Mouse (Mus musculus) lung, embryonic 16.5 days (tissue): ENCODE measurements at regions not wholly inside any gene's neighbourhood (a gene's known extent, or its start where the extent isn't known, plus 50 kb on each side); places are given as distances from the start of the nearest gene placed in this dataset.

ENCODE experiments used
- ATAC-seq: fragments of 200-750 bp; cut with Nextera tagmentation; 2 replicates; pipeline ENCODE4 v1.8.0; 2017; ENCODE audit warnings: low read depth, mild to moderate bottlenecking, moderate library complexity
- H3K27ac ChIP-seq: fragments of 300-500 bp; sonication (generic); 2 replicates; pipeline ENCODE4 v1.5.1; 2014; ENCODE audit warnings: mild to moderate bottlenecking, control low read depth, low read length
- H3K27me3 ChIP-seq: fragments of 300-500 bp; sonication (generic); 2 replicates; pipeline ENCODE4 v1.6.1; 2014; ENCODE audit warnings: low read depth, low read length, mixed read lengths; ENCODE audit not compliant: control insufficient read depth, insufficient read depth
- H3K36me3 ChIP-seq: fragments of 300-500 bp; sonication (generic); 2 replicates; pipeline ENCODE4 v1.6.1; 2014; ENCODE audit warnings: low read length; ENCODE audit not compliant: control insufficient read depth, insufficient read depth
- H3K4me1 ChIP-seq: fragments of 300-500 bp; sonication (generic); replicated peaks from 2 replicates; pipeline ENCODE4 v1.6.1; 2014; ENCODE audit warnings: low read length, mixed read lengths; ENCODE audit not compliant: control insufficient read depth, insufficient read depth
- H3K4me2 ChIP-seq: fragments of 300-500 bp; sonication (generic); 2 replicates; pipeline ENCODE4 v1.6.1; 2014; ENCODE audit warnings: low read depth, low read length, control low read depth
- H3K4me3 ChIP-seq: fragments of 300-500 bp; sonication (generic); 2 replicates; pipeline ENCODE4 v1.5.1; 2014; ENCODE audit warnings: mild to moderate bottlenecking, low read length, control low read depth
- H3K9ac ChIP-seq: fragments of 300-500 bp; sonication (generic); 2 replicates; pipeline ENCODE4 v1.6.1; 2014; ENCODE audit warnings: low read length, control low read depth
- H3K9me3 ChIP-seq: fragments of 300-500 bp; sonication (generic); 2 replicates; pipeline ENCODE4 v1.6.1; 2016; ENCODE audit warnings: low read length; ENCODE audit not compliant: control insufficient read depth
- WGBS: fragments of 180-500 bp; shearing (Covaris S2); extraction: QIAGEN DNeasy Blood & Tissue Kit; methylation state at CpG from one replicate; pipeline ENCODE4 v1.1.7; 2014; 5-methylcytosine and 5-hydroxymethylcytosine counted together

DNA sequence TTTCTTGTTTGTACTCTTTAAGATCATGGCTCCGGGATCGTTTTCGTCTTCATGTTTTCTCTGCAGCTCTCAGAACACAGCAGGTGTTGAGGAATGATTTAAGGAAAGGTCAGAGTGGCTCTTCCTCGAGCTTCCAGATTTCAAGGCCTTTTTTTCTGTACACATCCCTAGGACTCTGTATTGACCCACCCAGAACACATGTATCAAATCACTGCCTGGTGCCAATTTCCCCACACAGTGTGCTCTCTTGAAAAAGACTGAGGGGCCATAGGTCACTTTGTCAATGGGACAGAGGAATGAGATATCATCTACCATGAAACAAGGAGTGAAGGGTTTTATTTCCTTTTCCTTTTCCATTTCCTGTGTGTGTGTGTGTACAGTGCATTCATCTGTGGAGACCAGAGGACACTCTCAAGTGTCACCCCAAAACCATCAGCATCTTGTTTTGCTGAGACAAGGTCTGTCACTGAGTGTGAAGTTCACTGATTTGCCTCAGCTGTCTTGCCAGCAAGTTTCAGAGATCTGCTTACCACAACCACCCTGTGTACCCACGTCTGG is 157.4 kb upstream of the Cxcr4 start:
- no peaks in the 10 kb centered on the region for H3K9me3 ChIP-seq
- 66% methylated on average over 5 of the region's 5 CpGs for WGBS
- no peak overlapping the region for H3K4me3 ChIP-seq
- no peak for ATAC-seq
- no peaks in the 10 kb centered on the region for H3K36me3 ChIP-seq
- H3K9ac ChIP-seq = no peak overlapping the region
- no peak overlapping the region for H3K4me2 ChIP-seq
- H3K4me1 ChIP-seq = no peaks in the 10 kb centered on the region
- H3K27me3 ChIP-seq = no peaks in the 10 kb centered on the region
- H3K27ac ChIP-seq = no peak overlapping the region

DNA sequence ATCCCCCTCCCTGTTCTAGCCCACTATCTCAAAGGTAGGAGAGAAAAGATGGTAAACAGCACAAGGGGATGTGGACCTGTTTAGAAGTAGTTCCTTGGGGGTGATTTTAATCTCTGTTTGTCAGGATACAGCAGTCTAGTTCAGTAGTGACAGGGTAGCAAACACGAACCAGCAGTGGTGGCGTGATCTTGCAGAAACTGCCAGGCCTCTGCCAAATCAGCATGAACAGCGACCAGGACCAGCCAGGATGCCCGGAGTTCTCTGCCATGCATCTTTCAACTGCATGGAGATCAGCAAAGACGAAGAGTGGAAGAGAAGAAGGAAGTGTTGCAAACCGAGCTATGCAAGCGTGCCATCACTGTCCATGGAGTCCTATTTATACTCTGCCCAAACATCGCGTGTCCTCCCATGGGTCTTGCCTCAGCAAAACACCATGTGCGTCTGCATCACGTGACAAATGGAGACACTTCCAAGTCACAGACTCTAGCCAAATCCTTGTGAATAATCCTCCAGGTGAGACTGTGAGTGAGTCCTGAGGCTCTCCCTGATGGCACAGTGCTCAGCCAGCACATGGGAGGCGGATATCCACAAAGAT is 155.2 kb upstream of the Cxcr4 start:
- H3K4me2 ChIP-seq = no peak overlapping the region
- no peaks in the 10 kb centered on the region for H3K9me3 ChIP-seq
- no peak overlapping the region for H3K4me3 ChIP-seq
- ATAC-seq = no peak
- H3K9ac ChIP-seq = no peak overlapping the region
- WGBS = 87% methylated on average over 12 of the region's 12 CpGs
- H3K27me3 ChIP-seq = no peaks in the 10 kb centered on the region
- H3K27ac ChIP-seq = no peak overlapping the region
- H3K4me1 ChIP-seq = no peaks in the 10 kb centered on the region
- no peaks in the 10 kb centered on the region for H3K36me3 ChIP-seq

DNA sequence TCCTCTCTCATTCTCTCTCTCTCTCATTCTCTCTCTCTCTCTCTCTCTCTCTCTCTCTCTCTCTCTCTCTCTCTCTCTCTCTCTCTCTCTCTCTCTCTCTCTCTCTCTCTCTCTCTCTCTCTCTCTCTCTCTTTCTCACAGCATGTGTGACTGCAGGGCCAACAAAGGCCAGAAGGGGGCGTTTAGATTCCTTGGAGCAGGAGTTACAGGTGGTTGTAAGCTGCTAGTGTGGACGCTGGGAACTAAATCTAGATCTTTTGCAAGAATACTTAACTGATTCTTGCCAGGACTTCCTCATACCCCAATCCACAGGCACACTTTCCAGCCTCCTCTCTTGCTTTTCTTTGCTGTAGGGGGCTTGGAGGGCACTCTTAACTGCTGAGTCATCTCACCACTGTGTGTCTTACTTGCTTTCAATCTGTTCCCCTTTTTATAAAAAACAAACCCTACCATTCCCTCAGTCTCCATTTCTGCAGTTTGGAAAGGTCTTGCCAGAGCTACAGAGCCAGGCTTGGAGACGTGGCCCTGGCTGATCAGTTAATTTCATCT is 154.4 kb upstream of the Cxcr4 start:
- Histone ChIP-seq H3K9ac (no peak overlapping the region), H3K36me3 (no peaks in the 10 kb centered on the region), H3K27ac (no peak overlapping the region), H3K9me3 (no peaks in the 10 kb centered on the region), H3K27me3 (no peaks in the 10 kb centered on the region), H3K4me3 (no peak overlapping the region), H3K4me1 (no peaks in the 10 kb centered on the region), H3K4me2 (no peak overlapping the region)
- ATAC-seq = no peak
- 68% methylated on average over 3 of the region's 3 CpGs for WGBS

DNA sequence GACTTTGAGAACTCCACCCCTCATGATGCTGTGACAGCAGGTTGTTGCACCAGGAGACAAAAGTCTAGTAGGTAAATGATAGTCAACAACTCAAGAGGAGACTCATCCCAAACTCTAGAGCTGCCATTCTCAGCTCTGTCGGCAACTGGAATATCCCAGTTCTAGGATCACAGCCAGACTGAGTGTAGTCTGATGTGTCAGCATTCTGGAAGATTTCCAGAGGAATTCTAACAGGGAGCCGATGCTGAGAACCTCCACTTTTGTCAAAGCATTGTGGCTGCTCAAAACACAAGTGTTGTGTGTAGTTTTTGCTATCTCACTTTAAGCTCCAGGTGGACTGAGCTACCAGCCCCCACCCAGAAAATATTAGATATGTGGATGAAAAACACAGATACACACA is 148.5 kb upstream of the Cxcr4 start:
- H3K27ac ChIP-seq = no peak overlapping the region
- 38% methylated on average over 2 of the region's 2 CpGs for WGBS
- H3K9ac ChIP-seq = no peak overlapping the region

DNA sequence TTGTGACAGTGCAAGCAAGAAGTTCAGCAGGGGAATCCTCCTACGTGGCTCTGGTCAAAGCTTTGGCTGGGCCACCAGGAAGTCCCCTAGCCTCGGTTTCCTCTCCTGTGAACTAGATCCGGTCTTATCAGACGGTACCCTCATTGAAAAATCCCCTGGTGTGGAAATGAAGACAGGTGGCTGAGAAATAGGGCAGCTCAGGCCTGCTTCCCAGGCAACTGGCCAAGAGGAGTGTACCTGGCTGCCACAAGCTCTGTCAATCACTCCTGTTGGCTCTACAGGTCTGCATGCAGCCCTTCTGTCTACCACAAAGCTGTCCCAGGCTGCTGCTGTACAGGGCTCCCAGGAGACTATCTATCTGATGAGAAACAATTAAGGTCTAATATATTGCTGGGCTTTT is 146.1 kb upstream of the Cxcr4 start:
- Histone ChIP-seq H3K4me3 (no peak overlapping the region), H3K27ac (no peak overlapping the region), H3K4me2 (no peak overlapping the region), H3K9me3 (no peaks in the 10 kb centered on the region), H3K4me1 (no peaks in the 10 kb centered on the region), H3K27me3 (no peaks in the 10 kb centered on the region), H3K36me3 (no peaks in the 10 kb centered on the region), H3K9ac (no peak overlapping the region)
- ATAC-seq = no peak
- 72% methylated on average over 4 of the region's 4 CpGs for WGBS

More for the DNA sequence above, 148.5 kb upstream of the Cxcr4 start:
- Histone ChIP-seq H3K9me3 (no peaks in the 10 kb centered on the region), H3K36me3 (no peaks in the 10 kb centered on the region), H3K4me1 (no peaks in the 10 kb centered on the region), H3K27me3 (no peaks in the 10 kb centered on the region), H3K4me3 (no peak overlapping the region), H3K4me2 (no peak overlapping the region)
- ATAC-seq = peak; percentile 76

DNA sequence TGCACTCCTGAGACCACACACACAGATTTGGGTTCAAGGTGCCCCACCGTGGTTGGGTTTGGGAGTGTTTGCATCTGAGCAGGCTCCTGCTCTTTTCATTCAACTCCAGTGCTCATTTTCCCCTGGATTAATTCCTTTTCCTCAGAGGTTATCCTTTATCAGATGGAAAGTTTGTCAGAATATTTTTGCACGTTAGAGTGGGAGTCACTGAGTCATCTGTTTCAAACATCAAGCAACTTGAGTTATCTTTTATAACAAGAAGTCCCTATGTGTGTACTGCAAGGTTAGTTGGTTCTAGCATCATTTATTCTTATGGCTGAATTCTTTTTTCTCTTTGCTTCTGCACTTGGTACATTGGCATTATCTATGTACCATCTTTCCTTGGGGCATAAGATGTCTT is 142.8 kb upstream of the Cxcr4 start:
- Histone ChIP-seq H3K9me3 (no peaks in the 10 kb centered on the region), H3K36me3 (no peaks in the 10 kb centered on the region), H3K4me3 (no peak overlapping the region), H3K4me2 (no peak overlapping the region), H3K27ac (no peak overlapping the region), H3K4me1 (no peaks in the 10 kb centered on the region), H3K9ac (no peak overlapping the region), H3K27me3 (no peaks in the 10 kb centered on the region)
- WGBS = 63% methylated on average over 2 of the region's 2 CpGs
- no peak for ATAC-seq

DNA sequence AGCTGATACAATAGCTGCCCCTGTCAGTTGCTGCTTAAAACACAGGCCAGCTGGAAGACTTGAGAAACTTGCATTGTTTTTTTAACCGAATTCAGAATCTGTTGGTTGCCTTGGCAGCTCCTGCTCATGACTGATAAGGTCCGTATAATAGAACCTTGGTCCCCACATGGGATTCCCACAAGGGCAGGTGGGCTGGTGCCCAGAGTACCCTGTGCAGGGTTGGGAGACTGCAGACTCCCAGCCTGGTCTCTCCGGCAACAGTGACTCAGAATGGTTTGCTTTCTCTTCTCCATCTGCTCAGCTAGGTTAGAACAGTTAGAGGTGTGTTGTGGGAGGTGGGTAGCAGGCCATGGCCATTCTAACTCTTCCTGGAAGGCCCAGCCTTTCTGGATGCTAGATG is 139.4 kb upstream of the Cxcr4 start:
- Histone ChIP-seq H3K27me3 (no peaks in the 10 kb centered on the region), H3K9ac (no peak overlapping the region), H3K4me1 (no peaks in the 10 kb centered on the region), H3K36me3 (no peaks in the 10 kb centered on the region), H3K9me3 (no peaks in the 10 kb centered on the region), H3K27ac (no peak overlapping the region), H3K4me2 (no peak overlapping the region), H3K4me3 (no peak overlapping the region)
- WGBS = 51% methylated on average over 3 of the region's 3 CpGs
- ATAC-seq = no peak

DNA sequence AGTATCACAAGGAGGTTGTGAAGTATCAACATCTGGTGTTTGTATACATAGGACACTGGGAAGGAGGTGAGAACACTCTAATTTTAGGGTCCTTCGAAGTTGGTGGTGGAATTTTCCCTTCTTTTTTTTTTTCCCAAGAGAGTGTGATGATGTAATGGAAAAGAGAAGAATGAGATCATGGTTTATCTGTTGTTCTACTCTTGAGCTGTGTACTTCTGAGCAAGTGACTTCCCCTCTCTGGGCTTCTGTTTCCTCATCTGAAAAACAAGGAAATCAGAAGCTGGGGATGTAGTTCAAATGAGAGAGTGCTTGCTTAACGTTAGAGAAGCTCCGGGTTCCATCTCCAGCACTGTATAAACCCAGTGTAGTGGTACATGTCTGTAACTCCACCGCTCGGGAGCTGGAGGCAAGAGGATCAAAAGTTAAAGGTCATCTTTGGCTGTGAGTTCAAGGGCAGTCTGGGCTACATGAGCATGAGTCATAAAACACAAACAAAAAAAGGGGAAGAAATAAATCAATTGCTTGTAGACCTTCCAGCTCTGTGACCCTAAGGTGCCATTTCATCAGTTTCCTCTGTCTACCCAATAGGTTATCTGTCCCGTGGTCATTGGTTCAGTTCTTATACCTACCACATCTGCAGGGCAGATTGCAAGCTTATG is 132.5 kb upstream of the Cxcr4 start:
- H3K9me3 ChIP-seq = no peaks in the 10 kb centered on the region
- peaks cover 4% of the 10 kb centered on the region for H3K4me1 ChIP-seq
- 66% methylated on average over 6 of the region's 6 CpGs for WGBS
- no peak overlapping the region for H3K27ac ChIP-seq
- H3K4me3 ChIP-seq = no peak overlapping the region
- no peaks in the 10 kb centered on the region for H3K27me3 ChIP-seq
- H3K36me3 ChIP-seq = no peaks in the 10 kb centered on the region
- H3K4me2 ChIP-seq = no peak overlapping the region
- ATAC-seq = no peak
- H3K9ac ChIP-seq = no peak overlapping the region

DNA sequence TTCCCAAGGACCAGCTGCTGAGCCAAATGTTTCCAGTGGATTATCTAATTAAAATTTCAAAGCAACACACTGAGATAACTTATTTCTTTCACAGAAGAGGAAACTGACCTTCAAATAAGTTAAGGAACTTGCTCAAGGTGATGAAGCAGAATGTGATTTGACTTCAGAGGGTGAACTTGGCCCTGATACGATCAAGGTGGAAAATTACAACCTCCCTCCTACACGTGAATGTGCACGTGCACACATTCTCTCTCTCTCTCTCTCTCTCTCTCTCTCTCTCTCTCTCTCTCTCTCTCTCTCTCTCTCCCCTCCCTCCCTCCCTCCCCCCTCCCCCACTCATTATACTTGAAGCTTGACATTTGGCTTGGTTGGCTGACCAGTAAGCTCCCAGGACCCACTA is 131.8 kb upstream of the Cxcr4 start:
- Histone ChIP-seq H3K9ac (no peak overlapping the region), H3K4me2 (no peak overlapping the region), H3K4me1 (peaks cover 4% of the 10 kb centered on the region), H3K27ac (no peak overlapping the region), H3K27me3 (no peaks in the 10 kb centered on the region), H3K4me3 (no peak overlapping the region), H3K9me3 (no peaks in the 10 kb centered on the region), H3K36me3 (no peaks in the 10 kb centered on the region)
- WGBS = 30% methylated on average over 3 of the region's 3 CpGs
- ATAC-seq = no peak
